Mouse (Mus musculus): ENCODE results near the gene B4galt2. TPM values are rescaled to one million over a fixed set of nuclear protein-coding genes. Genes with fewer than 3 reads are reported as not detected.

B4galt2 gene
- total RNA-seq, 2 experiments from 2014 or later: 0.19 TPM; not detected in 1

GRCm38 (mm10) chr4:117841566-117841965 lies 41.7 kb downstream of the B4galt2 start:
- no peak for ATAC-seq (replicated peaks; ENCODE audit: low FRiP score, poor library complexity, severe bottlenecking)

GRCm38 (mm10) chr4:117840821-117841220 lies 42.5 kb downstream of the B4galt2 start:
- ATAC-seq (replicated peaks; ENCODE audit: low FRiP score, poor library complexity, severe bottlenecking): no peak

GRCm38 (mm10) chr4:117839366-117839765 lies 43.9 kb downstream of the B4galt2 start:
- no peak for ATAC-seq (replicated peaks; ENCODE audit: low FRiP score, poor library complexity, severe bottlenecking)

- no peak for ATAC-seq (replicated peaks; ENCODE audit: low FRiP score, poor library complexity, severe bottlenecking)
Measured at GRCm38 (mm10) chr4:117837271-117837670, 46.0 kb downstream of the B4galt2 start.

- peak; percentile 55 for ATAC-seq (replicated peaks; ENCODE audit: low FRiP score, poor library complexity, severe bottlenecking)
Measured at GRCm38 (mm10) chr4:117836204-117836767, 47.0 kb downstream of the B4galt2 start.

- peak; percentile 38 for ATAC-seq (replicated peaks; ENCODE audit: low FRiP score, poor library complexity, severe bottlenecking)
Measured at GRCm38 (mm10) chr4:117835531-117836111, 47.7 kb downstream of the B4galt2 start.

- peak; percentile 56 for ATAC-seq (replicated peaks; ENCODE audit: low FRiP score, poor library complexity, severe bottlenecking)
Measured at GRCm38 (mm10) chr4:117834845-117835530, 48.3 kb downstream of the B4galt2 start.

- no peak for ATAC-seq (replicated peaks; ENCODE audit: low FRiP score, poor library complexity, severe bottlenecking)
Measured at GRCm38 (mm10) chr4:117834457-117834844, 48.8 kb downstream of the B4galt2 start, which contains the start of gene Slc6a9. Slc6a9 (plus strand) TSS chr4:117834506.

GRCm38 (mm10) chr4:117831920-117832691 lies 51.2 kb downstream of the B4galt2 start:
- ATAC-seq (replicated peaks; ENCODE audit: low FRiP score, poor library complexity, severe bottlenecking): peak; percentile 37

- no peak for ATAC-seq (replicated peaks; ENCODE audit: low FRiP score, poor library complexity, severe bottlenecking)
Measured at GRCm38 (mm10) chr4:117831499-117831898, 51.8 kb downstream of the B4galt2 start.

- no peak for ATAC-seq (replicated peaks; ENCODE audit: low FRiP score, poor library complexity, severe bottlenecking)
Measured at GRCm38 (mm10) chr4:117830801-117831200, 52.5 kb downstream of the B4galt2 start.

GRCm38 (mm10) chr4:117830124-117830551 lies 53.1 kb downstream of the B4galt2 start:
- peak; percentile 67 for ATAC-seq (replicated peaks; ENCODE audit: low FRiP score, poor library complexity, severe bottlenecking)

- ATAC-seq (replicated peaks; ENCODE audit: low FRiP score, poor library complexity, severe bottlenecking): peak; percentile 56
Measured at GRCm38 (mm10) chr4:117829260-117830123, 53.8 kb downstream of the B4galt2 start.

- no peak for ATAC-seq (replicated peaks; ENCODE audit: low FRiP score, poor library complexity, severe bottlenecking)
Measured at GRCm38 (mm10) chr4:117828572-117829145, 54.6 kb downstream of the B4galt2 start.

Other genes with a start within 250 kb of the B4galt2 start
- gene Dmap1, start 201.2 kb downstream of the B4galt2 start, total RNA-seq (2015; ENCODE audit: low replicate concordance): 5.6 and 9.8 TPM in 2 replicates
- 6.7 and 17.0 TPM in 2 replicates for gene Dmap1, start 201.2 kb downstream of the B4galt2 start, total RNA-seq (2017; ENCODE audit: low replicate concordance)
- gene Gm12845, start 159.1 kb downstream of the B4galt2 start, total RNA-seq (2015; ENCODE audit: low replicate concordance): not detected in 2 replicates
- not detected in 2 replicates for gene Gm12845, start 159.1 kb downstream of the B4galt2 start, total RNA-seq (2017; ENCODE audit: low replicate concordance)
- gene Klf17, start 117.8 kb downstream of the B4galt2 start, total RNA-seq (2015; ENCODE audit: low replicate concordance): not detected in 2 replicates
- gene Klf17, start 117.8 kb downstream of the B4galt2 start, total RNA-seq (2017; ENCODE audit: low replicate concordance): 0.51 TPM in 1 of 2 replicates, not detected in the other
- 161 and 176 TPM in 2 replicates for gene Slc6a9, start 49.0 kb downstream of the B4galt2 start, total RNA-seq (2015; ENCODE audit: low replicate concordance)
- 245 and 274 TPM in 2 replicates for gene Slc6a9, start 49.0 kb downstream of the B4galt2 start, total RNA-seq (2017; ENCODE audit: low replicate concordance)
- gene Ccdc24, start 10.9 kb downstream of the B4galt2 start, total RNA-seq (2015; ENCODE audit: low replicate concordance): not detected in 2 replicates
- 0.43 and 5.3 TPM in 2 replicates for gene Ccdc24, start 10.9 kb downstream of the B4galt2 start, total RNA-seq (2017; ENCODE audit: low replicate concordance)
- gene Atp6v0b, start 3.8 kb upstream of the B4galt2 start, total RNA-seq (2015; ENCODE audit: low replicate concordance): 214 and 246 TPM in 2 replicates
- gene Atp6v0b, start 3.8 kb upstream of the B4galt2 start, total RNA-seq (2017; ENCODE audit: low replicate concordance): 60.4 and 72.2 TPM in 2 replicates
- gene Dph2, start 8.5 kb upstream of the B4galt2 start, total RNA-seq (2015; ENCODE audit: low replicate concordance): 0.96 and 2.9 TPM in 2 replicates
- 0.51 and 1.5 TPM in 2 replicates for gene Dph2, start 8.5 kb upstream of the B4galt2 start, total RNA-seq (2017; ENCODE audit: low replicate concordance)
- gene Ipo13, start 31.5 kb upstream of the B4galt2 start, total RNA-seq (2015; ENCODE audit: low replicate concordance): 8.5 and 14.2 TPM in 2 replicates
- 3.2 and 4.0 TPM in 2 replicates for gene Ipo13, start 31.5 kb upstream of the B4galt2 start, total RNA-seq (2017; ENCODE audit: low replicate concordance)
- gene Artn, start 46.3 kb upstream of the B4galt2 start, total RNA-seq (2015; ENCODE audit: low replicate concordance): 9.6 TPM in 1 of 2 replicates, not detected in the other
- gene Artn, start 46.3 kb upstream of the B4galt2 start, total RNA-seq (2017; ENCODE audit: low replicate concordance): 0.85 and 1.3 TPM in 2 replicates